8 mouse cellular contexts compared by ENCODE assay signal in the genomic region with DNA sequence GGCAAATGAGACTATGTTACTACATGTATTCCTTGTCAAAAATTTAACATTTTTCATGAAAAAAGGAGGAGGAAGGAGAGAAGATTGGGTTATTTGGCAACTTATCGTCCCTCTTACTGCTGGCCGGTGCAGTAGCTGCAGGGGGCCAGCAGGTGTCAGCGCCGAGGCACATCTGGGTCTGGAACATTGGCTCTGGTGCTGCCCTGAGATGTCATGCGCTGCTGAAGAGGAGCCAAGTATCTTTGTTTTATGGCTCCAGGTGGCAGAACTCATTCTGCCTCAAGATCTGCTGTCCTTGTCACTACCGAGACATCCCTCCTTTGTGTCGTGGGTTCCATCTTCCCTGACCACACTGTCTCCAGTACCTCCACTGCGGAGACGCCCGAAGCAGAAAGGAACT. TPM values are rescaled to one million over a fixed set of nuclear protein-coding genes. Genes with fewer than 3 reads are reported as not detected.
DNase-seq lines count a peak whose midpoint lies in the region; ATAC-seq and TF ChIP-seq lines count a peak whose summit lies in the region.

No protein-coding gene starts in this region.

- no peak overlapping the region for H3K4me3 ChIP-seq in stomach, postnatal 0 days (ENCODE audit: low read depth, low read length)

- H3K4me1 ChIP-seq in stomach, postnatal 0 days (replicated peaks; ENCODE audit: control insufficient read depth, insufficient read depth): no peaks in the 10 kb centered on the region

- no peak for TF ChIP-seq EP300 in stomach, postnatal 0 days (optimal IDR thresholded peaks at IDR 0.05)

- H3K27ac ChIP-seq in stomach, postnatal 0 days (replicated peaks): no peak overlapping the region

- ATAC-seq in stomach, postnatal 0 days (ENCODE audit: low FRiP score, low TSS enrichment): peak; percentile 40

- 43% methylated on average over 10 of the region's 10 CpGs for WGBS in stomach, postnatal 0 days

- no peak overlapping the region for H3K4me2 ChIP-seq in stomach, postnatal 0 days (replicated peaks; ENCODE audit: low read depth)

- H3K9me3 ChIP-seq in stomach, postnatal 0 days (ENCODE audit: control insufficient read depth, low read length): no peaks in the 10 kb centered on the region

- no peak overlapping the region for H3K9ac ChIP-seq in stomach, postnatal 0 days (ENCODE audit: low read length)

- peak; percentile 57 to 62 for DNase-seq in cerebellum, postnatal 10 days
- no peak for DNase-seq in cerebellum, adult 11 months
- DNase-seq in 416B (ENCODE audit: low read depth): peak; percentile 72
- DNase-seq in adrenal gland, postnatal 14 days: peak; percentile 82
- DNase-seq in gastrocnemius, postnatal 25 days: peak; percentile 60
- peak; percentile 64 for DNase-seq in kidney, postnatal 14 days
- peak; percentile 58 for DNase-seq in mesoderm, embryonic 11.5 days (ENCODE audit: low read depth, low spot score)
- DNase-seq in stomach, postnatal 0 days (ENCODE audit: low spot score): peak; percentile 58

- H3K36me3 ChIP-seq in stomach, postnatal 0 days (ENCODE audit: control insufficient read depth, insufficient read depth, low read length): no peaks in the 10 kb centered on the region

- TF ChIP-seq CTCF in stomach, postnatal 0 days (IDR thresholded peaks at IDR 0.05; ENCODE audit: low read depth): peak; percentile 93

- H3K27me3 ChIP-seq in stomach, postnatal 0 days (ENCODE audit: control insufficient read depth, insufficient read depth, low read length): no peaks in the 10 kb centered on the region

RNA-seq across cellular contexts. Expression of gene Ncl, which starts 12.8 kb away (rescaled TPM):
- total RNA-seq in adrenal gland, postnatal 14 days (2021): 330 and 396 TPM in 2 replicates
- 10 to 100 TPM; 84.0 to 88.2 TPM for total RNA-seq in gastrocnemius, postnatal 25 days (2021)
- 198 and 202 TPM in 2 replicates for polyA plus RNA-seq in stomach, postnatal 0 days (2015; fragmentation: Nextera tagmentation; extraction: Ambion mirVana)

RNA-seq across cellular contexts. Expression of gene Nmur1, which starts 54.0 kb away (rescaled TPM):
- total RNA-seq in adrenal gland, postnatal 14 days (2021): not detected in 2 replicates
- total RNA-seq in gastrocnemius, postnatal 25 days (2021): not detected
- polyA plus RNA-seq in stomach, postnatal 0 days (2015; fragmentation: Nextera tagmentation; extraction: Ambion mirVana): 0.52 and 0.56 TPM in 2 replicates

RNA-seq across cellular contexts. Expression of gene Tex44, which starts 54.1 kb away (rescaled TPM):
- not detected in 2 replicates for total RNA-seq in adrenal gland, postnatal 14 days (2021)
- total RNA-seq in gastrocnemius, postnatal 25 days (2021): not detected
- polyA plus RNA-seq in stomach, postnatal 0 days (2015; fragmentation: Nextera tagmentation; extraction: Ambion mirVana): not detected in 2 replicates
